Mouse (Mus musculus) c-Kit-positive CD71-positive TER-119-negative erythroid progenitor cells, embryonic 14.5 days (primary cell): ENCODE measurements around the gene Gm20683.
A peak's percentile ranks its signal among the peaks of the same experiment; 100 is the strongest.

Experiments used
- DNase-seq: peaks from one replicate; pipeline ENCODE4 v3.0.0-alpha.2; 2013; ENCODE audit warnings: low read depth

The Gm20683 gene

DNA sequence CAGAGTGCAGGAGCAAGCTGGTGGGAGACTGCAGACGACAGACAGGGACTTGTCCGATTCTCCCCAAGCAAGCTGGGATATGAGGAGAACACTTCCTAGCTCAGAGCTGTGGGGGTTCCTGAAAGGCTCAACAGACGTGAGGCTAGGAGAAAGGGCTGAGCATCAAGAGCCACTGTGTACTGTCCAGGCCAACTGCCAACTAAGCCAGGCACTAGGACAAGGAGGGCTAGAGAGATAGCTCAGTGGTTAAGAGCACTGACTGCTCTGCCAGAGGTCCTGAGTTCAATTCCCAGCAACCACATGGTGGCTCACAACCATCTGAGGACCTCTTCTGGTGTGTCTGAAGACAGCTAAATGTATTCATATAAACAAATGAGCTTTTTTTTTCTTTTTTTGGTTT, 946 bp upstream of the Gm20683 start:
- DNase-seq, result no peak

DNA sequence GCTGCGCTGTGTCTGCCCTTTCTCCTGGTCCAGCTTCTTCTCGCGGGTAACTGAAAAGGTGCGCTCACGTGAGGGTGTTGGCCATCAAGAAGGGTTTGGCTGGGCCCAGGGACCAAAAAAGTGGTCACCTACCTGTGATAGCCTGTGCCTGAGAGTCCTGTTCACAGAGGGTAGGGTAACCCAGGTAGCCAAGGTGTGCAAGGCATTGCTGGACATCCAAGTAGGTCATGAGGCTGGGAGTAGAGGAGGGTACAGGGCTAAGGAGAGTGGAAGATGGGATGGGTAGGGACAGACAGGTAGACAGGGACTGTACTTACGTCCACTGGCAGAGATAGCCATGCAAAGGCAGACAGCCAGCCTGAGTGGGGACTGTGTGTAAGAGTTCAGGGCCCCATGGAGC, 1.0 kb downstream of the Gm20683 start:
- DNase-seq, result no peak

DNA sequence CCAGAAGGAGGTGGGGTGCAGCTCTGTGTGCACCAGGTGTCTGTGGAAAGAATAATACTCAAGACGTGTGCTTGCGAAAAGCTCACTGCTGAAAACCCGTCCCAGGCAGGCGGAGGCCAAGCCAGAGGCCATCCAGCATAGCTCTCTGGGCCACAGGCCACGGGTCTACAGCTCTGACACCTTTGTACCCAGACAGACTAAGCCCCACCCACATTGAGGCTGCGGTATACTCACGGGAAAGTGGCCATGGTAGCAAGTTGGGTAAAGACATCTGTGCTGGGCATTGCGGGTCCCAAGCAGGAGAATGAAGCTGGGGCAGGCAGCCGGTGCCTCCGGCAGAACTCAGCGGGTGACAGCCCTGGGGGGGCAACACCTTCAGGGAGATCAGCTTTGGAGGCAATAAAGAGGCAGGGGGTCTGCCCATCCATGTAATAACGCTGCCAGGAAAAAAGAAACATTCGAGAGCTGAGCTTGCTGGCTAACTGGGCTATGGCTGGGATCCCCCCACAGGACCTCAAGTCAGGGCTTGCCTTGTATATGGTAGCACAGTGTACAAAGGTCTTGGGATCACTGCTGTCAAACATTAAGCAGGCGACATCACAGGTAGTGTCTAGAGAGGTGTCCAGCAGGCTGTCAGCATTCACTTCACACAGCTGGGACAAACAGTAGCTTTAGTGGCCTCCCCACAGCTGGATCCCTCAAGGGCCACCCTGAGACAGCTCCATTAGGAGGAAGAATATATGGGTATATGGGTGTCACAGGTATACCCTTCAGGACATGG, 1.9 kb downstream of the Gm20683 start:
- no peak for DNase-seq

DNA sequence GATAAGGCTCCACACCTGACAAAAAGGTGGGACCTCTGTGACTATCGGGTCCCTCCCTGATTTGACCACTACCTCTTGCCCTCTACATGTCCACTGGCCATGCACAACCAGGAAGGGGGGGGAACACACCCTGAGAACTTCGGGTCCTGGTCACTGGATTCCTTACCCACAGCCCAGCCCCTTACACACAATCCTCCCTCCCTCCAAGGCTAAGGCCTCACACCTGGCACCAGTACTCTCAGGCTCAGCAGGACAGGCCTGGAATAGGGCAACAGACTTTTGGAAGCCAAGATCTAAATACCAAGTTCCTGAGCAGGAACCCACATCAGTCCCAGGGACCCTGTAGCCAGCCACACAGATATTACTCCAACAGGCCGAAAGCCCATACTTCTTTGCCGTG, 2.7 kb downstream of the Gm20683 start:
- no peak for DNase-seq

DNA sequence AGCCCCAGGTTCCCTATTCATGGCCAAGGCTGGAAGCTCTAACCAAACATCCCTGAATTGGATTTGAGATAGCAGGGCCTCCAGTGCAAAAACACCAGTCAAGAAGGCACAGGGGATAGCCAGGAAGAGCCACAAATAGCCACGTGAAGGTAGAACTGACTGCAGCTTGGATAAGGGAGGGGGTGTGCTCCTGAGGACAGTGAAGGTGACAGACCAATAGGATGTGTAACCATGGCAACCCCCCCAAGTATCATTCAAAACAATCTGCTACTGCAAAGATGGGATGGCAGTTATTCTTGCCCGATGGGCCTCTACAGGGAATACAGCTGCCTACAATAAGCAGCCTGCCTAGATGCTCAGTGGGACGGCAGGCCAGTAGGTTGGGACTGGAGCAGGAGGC, 4.0 kb downstream of the Gm20683 start:
- no peak for DNase-seq

DNA sequence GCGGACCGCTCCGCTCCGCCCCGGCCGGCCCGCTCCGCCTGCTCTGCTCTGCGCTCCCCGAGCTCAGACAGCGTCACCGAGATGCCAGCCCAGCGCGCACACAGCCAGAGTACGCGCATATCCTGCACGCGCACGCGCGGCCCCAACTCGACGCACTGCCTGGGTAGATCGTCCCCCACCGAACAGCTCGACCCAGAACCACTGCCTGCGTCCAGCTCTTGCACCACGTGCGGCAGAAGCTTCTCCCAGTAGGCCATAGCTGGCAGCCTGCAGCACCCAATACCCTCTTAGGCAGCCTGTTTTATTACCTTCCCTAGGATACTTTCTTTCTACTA, 4.5 kb downstream of the Gm20683 start, which contains the start of gene Rhbdl1:
Gene Rhbdl1, minus strand, starts transcription at position 220 of the 335 bp plus-strand sequence.
- DNase-seq, result no peak

DNA sequence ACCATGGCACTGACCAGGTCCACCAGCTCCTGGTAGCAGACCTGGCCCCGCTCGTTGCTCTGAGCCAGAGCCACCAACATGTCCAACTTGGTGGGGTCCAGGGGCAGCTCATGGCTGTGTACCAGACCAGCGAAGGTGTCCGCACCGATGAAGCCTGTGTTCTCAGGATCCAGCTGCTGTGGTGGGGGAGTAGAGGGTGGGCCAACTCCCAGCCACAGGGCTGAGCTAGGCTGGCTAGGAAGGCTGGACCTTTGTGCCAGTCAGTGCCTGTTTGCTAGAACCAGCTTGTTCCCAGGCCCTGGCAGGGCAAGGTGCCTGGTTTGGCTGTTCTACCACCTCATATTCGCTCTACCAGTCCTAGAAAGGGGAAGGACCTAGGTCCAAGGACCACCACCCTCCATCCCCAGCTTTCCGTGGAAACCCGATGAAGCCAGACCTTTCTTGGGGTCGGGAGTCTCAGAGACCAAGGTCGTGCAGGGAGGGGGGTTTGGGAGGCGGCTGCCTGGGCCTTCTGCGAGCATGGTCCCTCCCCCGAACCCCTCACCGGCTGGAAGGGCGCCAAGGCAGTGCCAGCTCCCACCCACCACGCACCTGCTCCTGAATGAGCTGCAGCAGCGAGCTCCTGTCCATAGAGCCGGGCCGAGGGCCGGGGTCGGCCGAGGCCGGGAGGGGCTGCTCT, 5.0 kb downstream of the Gm20683 start:
- DNase-seq, result no peak

DNA sequence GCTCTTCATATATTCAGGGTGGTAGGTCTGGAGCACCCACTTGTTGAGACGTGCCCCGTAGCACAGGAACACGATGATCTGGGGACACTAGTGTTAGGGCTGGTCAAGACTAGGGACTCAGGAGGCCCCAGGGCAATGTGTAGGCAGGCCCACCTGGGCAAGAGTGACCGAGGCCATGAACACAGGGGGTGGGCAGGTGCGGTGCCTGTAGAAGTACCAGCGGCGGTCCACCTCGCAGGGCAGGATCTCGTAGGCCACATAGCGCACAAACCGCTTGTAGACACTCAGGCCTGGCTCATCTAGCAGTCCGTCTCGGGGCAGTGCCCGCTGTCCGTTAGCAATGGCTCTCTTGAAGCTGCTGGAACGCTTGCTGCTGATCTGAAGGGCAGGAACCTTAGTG, 5.7 kb downstream of the Gm20683 start:
- DNase-seq, result no peak

DNA sequence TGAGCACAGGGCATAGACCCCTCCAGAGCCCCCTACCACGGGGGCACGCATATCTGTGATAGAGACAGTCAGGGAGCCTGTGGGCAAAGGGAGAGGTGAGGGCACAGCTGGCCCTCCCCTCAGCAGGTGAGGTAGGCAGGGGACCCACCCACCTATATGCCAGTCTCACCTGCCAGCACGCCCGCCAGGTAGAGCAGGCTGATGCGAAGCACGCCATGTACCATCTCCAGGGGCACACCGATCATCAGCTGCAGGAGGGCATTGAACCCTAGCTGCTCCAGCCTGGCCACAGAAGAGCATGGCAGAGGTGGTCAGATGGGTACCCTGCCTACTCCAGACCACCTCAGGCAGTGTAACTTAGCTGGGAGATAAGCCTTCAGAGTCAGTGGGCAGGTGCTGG, 6.3 kb downstream of the Gm20683 start:
- no peak for DNase-seq

DNA sequence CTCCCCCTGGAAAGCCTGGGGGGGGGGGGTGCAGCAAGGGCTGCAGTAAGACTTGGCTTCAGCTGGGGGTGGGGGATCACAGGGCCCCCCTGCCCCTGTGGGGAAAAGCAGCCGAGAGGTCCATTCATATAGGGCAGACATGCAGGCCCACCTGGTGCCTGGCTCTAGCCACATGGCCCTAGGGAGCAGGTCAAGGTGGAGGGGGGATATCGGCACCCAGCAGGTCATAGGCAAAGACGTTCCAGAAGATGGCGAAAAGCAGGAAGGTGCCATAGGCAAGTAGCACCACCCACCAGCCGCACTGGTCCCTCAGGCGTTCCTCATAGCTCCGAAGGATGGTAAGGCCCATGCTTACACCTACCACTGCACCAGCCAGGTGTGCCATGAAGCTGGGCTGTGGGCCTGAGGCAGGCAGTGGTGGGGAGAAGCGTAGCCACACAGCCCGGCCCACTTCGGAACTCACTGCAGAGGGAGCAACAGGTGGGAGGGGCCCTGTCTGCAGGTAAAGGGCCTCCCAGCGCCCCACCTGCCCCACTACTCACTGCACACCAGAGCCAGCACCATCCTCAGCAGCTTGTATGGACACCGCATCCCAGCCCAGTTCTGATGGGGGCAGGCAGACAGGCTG, 6.9 kb downstream of the Gm20683 start:
- DNase-seq, result no peak

DNA sequence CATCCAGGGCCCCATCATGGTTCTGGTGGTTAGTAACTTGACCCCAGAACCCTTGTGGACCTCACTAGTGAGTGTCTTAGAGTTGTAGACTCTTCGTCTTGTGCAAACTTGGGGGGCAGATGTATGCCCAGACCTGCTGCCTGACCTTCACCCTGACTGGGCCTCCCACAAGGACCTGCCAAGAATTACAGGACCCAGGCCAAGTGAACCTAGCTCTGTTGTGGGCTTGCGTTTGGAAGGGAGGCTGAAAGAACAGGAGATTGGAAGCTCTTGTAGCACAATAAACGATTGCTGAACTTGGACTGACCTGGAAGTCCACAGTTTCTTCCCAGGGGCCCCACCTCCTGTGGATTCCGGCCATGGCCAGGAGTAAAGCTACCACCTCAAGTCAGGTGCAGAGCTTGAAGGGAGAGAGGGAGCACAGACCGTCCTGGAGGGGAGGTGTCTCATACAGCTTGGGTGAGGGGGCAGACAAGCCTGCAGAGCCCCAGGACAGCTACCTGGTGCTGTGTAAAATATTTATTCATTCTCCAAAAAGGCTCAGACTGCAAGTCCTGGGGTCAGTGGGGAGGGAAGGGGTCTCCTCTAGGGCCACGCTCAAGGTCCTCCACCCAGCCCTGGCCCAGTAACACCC, 7.5 kb downstream of the Gm20683 start:
- no peak for DNase-seq

DNA sequence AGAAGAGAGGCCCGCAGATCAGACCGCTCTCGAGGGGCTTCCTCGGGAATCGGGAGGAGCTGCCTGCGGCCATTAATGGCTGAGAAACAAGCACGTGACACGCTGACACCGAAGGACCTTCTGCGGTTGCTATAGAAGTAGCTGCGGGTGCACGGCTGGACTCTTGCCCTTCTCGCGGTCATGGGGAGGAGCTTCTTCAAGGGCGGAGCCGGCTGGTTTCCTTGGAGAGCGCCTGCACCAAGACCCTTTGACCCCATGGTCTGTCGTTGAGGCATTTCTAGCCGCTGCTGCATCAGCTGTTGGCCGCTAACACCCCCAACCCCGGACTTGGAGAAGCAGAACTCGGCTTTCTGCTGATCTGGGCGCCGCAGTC, 8.3 kb downstream of the Gm20683 start, which contains the start of gene Stub1:
Gene Stub1, minus strand, starts transcription at position 114 of the 373 bp plus-strand sequence.
- DNase-seq, result no peak

DNA sequence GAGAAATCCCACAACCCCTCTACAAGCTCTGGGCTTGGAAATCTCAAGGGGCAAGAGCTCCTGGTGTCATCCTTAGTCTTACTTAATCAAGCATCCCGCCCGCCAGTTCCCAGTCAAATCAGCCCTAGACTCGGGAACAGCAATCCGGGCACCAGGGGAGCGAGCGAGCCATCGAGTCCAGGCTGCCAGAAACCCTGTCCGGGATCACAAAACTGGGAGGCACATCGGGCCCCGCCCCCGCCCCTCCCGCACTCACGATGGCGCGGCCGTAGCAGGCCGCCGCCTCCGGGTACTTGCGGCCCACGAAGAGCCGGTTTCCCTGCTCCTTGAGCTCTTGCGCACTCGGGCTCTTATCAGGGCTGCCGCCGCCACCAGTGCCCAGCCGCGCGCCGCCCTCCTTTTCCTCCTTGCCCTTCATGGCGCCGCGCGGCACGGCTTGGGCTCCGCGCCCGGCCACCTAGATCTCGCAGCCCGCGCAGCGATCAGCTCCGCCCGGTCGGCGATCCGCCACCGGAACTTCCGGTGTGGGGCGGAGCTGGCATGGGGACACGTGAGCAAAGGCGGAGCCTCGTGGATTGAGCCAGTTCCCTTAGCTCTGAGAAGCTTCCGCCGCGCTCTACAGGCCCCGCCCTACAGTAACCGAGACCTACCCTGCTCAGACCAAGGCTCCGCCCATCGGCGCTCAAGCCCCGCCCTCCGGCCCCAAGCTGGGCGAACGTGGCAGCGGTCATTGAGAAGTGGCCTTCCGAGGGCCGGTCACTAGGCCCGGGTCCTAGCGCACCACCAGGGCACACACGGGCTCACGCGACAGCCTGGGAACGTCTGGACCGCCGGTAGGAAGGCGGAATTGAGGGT, 8.9 kb downstream of the Gm20683 start:
- DNase-seq, result peak; percentile 98

DNA sequence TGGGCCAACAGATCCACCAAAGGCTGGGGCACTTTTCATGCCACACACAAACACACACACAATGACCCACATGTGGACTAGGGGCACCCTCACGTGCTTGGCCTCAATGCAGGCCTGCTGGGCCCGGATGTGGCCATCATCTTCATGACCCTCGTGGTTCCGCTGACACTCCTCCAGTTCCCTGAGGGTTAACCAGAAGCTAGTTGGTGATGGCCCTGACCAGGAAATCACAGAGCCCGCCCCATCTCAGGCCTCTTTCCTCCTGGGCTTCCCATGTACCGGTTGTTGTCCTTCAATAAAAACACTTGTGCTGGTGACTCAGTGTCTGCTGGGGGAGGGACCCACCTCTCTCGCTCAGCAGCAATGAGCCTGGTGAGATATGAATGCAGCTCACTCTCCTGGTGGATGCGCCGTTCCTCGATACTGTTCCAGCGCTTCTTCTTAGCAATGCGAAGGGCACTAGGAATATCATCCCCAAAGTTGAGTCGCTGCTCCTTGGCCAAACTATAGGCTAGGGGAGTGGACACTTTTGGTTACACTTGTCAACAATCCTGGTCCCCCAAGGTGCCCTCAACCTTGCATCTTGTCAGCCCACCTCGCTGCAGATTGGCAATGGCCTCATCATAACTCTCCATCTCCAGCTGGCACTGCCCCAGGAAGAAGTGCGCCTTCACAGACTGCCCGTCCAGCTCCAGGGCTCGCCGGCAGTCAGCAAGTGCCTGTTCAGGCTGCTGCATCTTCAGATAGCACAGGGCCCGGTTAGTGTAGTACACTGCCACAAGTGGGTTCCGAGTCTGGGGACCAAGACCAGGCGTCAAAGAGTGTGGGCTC, 9.9 kb downstream of the Gm20683 start:
- no peak for DNase-seq

DNA sequence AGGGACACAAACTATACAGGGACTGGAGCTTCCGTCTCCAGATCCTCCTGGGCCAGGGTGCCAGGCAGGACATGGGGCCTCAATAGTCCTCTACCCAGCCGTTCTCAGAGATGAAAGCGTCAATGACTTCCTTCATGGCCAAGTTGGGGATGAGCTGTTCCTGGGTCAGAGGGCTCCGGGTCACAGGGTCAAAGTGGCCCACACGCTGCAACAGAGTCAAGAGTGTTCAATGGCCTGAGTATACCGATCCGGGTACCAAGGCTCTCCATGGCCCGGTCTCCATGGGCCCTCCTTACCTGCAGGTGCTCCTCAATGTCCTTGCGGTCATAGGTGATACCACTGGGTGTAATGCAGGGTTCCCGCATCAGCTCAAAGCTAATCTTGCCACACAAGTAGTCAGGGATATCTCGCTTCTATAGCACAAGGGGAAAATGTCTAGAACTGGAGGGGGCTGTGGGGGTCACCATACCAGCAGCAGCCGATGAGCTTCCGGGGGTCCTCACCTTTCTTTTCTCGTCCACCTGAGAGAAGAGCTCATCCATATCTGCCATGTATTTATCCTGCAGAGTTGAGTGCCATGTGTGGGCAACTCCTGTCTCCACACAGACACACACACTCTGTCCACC, 10.6 kb downstream of the Gm20683 start:
- DNase-seq, result no peak

DNA sequence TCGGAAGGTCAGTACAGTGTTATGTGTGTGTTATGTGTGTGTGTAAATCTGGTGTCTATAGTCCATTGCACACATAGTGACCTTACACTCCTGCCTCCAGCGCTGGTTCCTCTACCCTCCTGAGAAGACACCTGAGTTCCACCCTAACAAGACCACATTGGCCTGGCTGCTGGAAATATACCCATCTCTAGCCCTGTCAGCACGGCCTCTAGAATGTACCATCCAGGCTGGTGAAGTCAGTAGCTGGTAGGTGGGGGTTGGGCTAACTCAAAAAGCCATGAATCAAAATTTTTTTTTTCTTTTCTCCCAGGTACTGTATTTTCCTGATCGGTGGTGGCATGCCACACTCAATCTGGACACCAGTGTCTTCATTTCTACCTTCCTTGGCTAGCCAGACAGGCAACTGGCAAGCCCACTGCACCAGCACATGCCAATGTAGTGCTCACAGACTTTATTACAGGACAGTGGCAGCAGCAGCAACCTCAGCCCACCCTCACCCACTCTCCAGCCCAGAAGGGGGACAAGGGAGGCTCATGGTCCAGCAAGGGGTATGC, 11.3 kb downstream of the Gm20683 start:
- DNase-seq, result no peak

DNA sequence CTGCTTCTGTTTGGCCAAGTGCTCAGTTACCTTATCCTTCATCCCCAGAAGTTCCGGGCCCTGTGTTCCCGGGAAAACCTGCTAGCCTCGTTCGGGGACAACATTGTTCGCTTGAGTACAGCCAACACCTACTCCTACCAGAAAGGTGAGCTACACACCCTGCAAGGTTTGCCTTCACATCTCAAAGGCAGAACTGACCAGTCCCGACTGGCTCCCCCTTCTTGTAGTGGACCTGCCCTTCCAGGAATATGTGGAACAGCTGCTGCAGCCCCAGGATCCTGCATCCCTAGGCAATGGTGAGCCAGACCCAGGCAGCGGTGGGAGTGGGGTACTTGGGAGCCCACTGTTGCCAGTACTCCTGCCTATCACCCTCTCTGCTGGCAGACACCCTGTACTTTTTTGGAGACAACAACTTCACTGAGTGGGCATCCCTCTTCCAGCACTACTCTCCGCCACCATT, 12.0 kb downstream of the Gm20683 start:
- DNase-seq, result no peak

DNA sequence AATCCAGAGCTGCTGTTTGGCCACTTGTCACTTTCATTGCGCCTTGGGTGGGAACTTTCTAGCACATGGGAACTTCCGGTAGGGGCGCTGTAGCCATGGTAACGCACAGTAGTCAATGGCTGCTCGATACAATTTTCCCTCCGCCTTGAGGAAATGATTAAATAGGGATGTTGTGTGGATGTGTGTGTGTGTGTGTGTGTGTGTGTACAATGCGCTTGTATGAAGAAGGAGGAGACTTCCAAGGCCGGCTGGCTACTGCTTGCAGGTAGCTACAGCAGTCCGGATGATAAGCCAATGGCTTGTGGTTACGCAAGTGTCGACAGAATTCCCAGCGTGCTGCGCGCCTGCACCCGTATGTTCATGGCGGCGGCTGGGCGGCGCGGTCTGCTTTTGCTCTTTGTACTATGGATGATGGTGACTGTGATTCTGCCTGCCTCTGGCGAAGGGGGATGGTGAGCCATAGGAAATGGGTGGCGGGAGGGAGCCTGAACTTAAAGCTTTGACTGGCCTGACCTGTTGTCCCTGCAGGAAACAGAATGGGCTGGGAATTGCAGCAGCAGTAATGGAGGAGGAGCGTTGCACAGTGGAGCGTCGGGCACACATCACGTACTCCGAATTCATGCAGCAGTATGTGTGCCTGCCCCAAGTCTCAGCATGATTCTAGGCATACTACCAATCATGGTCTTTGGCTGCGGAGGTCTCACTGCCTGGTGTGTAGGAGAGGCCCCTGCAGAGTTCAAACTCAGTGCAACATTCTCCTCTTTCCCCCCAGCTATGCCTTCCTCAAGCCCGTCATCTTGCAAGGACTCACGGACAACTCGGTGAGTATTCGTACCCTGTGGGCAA, 12.6 kb downstream of the Gm20683 start, which contains the start of gene Jmjd8:
Gene Jmjd8, plus strand, starts transcription at position 156 of the 846 bp plus-strand sequence.
- peak; percentile 69 for DNase-seq

DNA sequence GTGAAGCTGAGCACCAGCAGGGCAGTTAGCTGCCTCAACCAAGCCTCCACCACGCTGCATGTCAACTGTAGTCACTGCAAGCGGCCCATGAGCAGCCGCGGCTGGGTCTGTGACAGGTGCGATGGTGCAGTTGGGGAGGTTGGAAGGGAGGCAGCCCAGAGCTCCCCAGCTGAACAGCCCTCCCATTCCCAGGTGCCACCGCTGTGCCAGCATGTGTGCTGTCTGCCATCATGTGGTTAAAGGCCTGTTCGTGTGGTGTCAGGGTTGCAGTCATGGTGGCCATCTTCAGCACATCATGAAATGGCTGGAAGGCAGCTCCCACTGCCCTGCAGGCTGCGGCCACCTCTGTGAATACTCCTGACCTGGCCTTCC, 13.4 kb downstream of the Gm20683 start:
- no peak for DNase-seq
